Mouse (Mus musculus) cerebellum, adult 2 months (tissue): ENCODE results near the gene Arl6ip1.

Experiments used
- CTCF ChIP-seq: fragments of 200-500 bp; IDR thresholded peaks from 2 replicates; pipeline ENCODE4 v1.5.1; 2011; ENCODE audit warnings: low read depth, mild to moderate bottlenecking, control low read depth, low read length, moderate library complexity, borderline replicate concordance; ENCODE audit not compliant: insufficient read depth
- POLR2A ChIP-seq: fragments of 200-500 bp; IDR thresholded peaks from 2 replicates; pipeline ENCODE4 v1.6.1; 2011; ENCODE audit warnings: low read length, control low read depth, borderline replicate concordance; ENCODE audit not compliant: insufficient read depth

DNA sequence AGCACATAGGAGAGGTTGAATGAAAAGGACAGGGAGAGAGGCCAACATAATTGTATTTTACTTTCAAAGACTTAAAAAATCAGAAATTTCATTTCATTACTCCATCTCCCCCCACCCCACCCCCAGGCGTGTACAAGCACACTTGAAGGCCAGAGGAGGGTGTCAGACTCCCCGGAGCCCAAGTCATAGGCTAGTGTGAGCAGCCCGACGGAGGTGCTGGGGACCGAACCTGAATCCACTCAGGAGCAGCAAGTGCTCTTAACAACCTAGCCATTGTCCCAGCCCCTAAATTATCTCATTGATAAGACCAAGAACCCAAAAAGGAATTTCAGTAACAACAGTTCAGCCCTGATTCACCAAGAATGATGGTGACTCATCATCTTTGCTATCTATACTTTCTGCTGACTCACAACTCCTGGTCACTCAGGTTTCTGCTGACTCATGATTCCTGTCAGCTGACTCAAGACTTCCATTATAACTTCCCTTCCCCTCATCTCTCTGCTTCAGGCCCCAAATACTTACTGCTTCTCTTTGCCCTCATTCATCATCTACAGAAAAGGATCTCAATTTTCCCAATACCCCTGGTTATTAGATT is 24.9 kb downstream of the Arl6ip1 start:
- TF ChIP-seq CTCF (no peak), POLR2A (no peak)
